In genomic region chr6:78250053-78250452, GRCm38 (mm10) we compare ENCODE assay signal across 22 mouse cellular contexts.
DNase-seq lines count a peak whose midpoint lies in the region; ATAC-seq and TF ChIP-seq lines count a peak whose summit lies in the region.
"Had no signal": no experiment of that assay in that cellular context is flagged by ENCODE, and none has a peak within 500 bp of the region (broad histone marks: within the 10 kb centered on the region; RNA-seq: fewer than 3 reads in every experiment).

No protein-coding gene starts in this region.

- H3K4me1 ChIP-seq in forebrain, embryonic 15.5 days = peaks cover 9% of the 10 kb centered on the region; the same call in 1 of the 2 replicates
- H3K4me1 ChIP-seq in forebrain, embryonic 11.5 days (replicated peaks; ENCODE audit: control insufficient read depth, insufficient read depth, low read length) = no peaks in the 10 kb centered on the region
- no peaks in the 10 kb centered on the region for H3K4me1 ChIP-seq in embryonic fibroblast, embryonic 13.5 days (ENCODE audit: control insufficient read depth, insufficient read depth, low read length)
- H3K4me1 ChIP-seq: embryonic facial prominence, embryonic 13.5 days; forebrain, embryonic 10.5 days; heart, embryonic 10.5 days had no signal

- H3K27me3 ChIP-seq in forebrain, embryonic 15.5 days = no peaks in the 10 kb centered on the region
- no peaks in the 10 kb centered on the region for H3K27me3 ChIP-seq in forebrain, embryonic 11.5 days (ENCODE audit: control insufficient read depth, insufficient read depth, low read length)
- H3K27me3 ChIP-seq: CH12.LX; embryonic facial prominence, embryonic 13.5 days had no signal

- no peak overlapping the region for H3K9ac ChIP-seq in forebrain, embryonic 15.5 days (replicated peaks)
- no peak overlapping the region for H3K9ac ChIP-seq in forebrain, embryonic 11.5 days (ENCODE audit: low read length)
- H3K9ac ChIP-seq: embryonic facial prominence, embryonic 13.5 days had no signal

- WGBS in forebrain, embryonic 15.5 days = 38% methylated on average over 1 of the region's 1 CpGs
- whole genome bisulfite sequencing in forebrain, embryonic 11.5 days = 75% methylated on average over 1 of the region's 1 CpGs

- no peak overlapping the region for H3K27ac ChIP-seq in forebrain, embryonic 15.5 days (replicated peaks)
- no peak overlapping the region for H3K27ac ChIP-seq in forebrain, embryonic 11.5 days (ENCODE audit: low read depth, low read length)
- H3K27ac ChIP-seq in layer of hippocampus, adult 2 months = peak overlapping the region; percentile 72; the same call in 1 of the 2 replicates
- peak overlapping the region; percentile 52; the same call in 1 of the 2 replicates for H3K27ac ChIP-seq in embryonic fibroblast, embryonic 13.5 days (ENCODE audit: insufficient read depth, low read length)
- H3K27ac ChIP-seq: embryonic facial prominence, embryonic 13.5 days; forebrain, embryonic 10.5 days; heart, embryonic 10.5 days had no signal

- peak; percentile 56 for ATAC-seq in forebrain, embryonic 15.5 days (replicated peaks)
- no peak for ATAC-seq in forebrain, embryonic 11.5 days (replicated peaks; ENCODE audit: low FRiP score)

- no peak for DNase-seq in forebrain, embryonic 11.5 days (ENCODE audit: low spot score)
- DNase-seq in layer of hippocampus, adult 2 months (ENCODE audit: low spot score in 2 of 2) = no peak
- no peak for DNase-seq in layer of hippocampus, adult 18-20 months (ENCODE audit: low spot score in 2 of 2)
- DNase-seq in Muller cell, postnatal 12 days (ENCODE audit: inconsistent ontology term) = peak; percentile 77
- DNase-seq in urinary bladder, postnatal 4 days (ENCODE audit: low spot score in 2 of 2) = no peak
- no peak for DNase-seq in embryo, embryonic 9.5 days (ENCODE audit: extremely low spot score)
- DNase-seq: adrenal gland, adult 2 months; adrenal gland, postnatal 25 days; cerebellum, adult 11 months; cerebellum, adult 8-10 months; cerebellum, postnatal 14 days; gastrocnemius, postnatal 10 days; heart, adult 18-20 months; heart, postnatal 10 days; kidney, adult 18-20 months had no signal

- TF ChIP-seq POLR2A in embryonic fibroblast, embryonic 13.5 days (IDR thresholded peaks at IDR 0.05; ENCODE audit: low read depth, low read length) = no peak

- TF ChIP-seq CTCF in layer of hippocampus, adult 2 months (conservative IDR thresholded peaks at IDR 0.05) = no peak
- no peak for TF ChIP-seq CTCF in embryonic fibroblast, embryonic 13.5 days (IDR thresholded peaks at IDR 0.05; ENCODE audit: borderline replicate concordance, insufficient read depth, low read length)

- no peak overlapping the region for H3K4me3 ChIP-seq in forebrain, embryonic 15.5 days
- no peak overlapping the region for H3K4me3 ChIP-seq in forebrain, embryonic 11.5 days (ENCODE audit: low read depth, low read length)
- H3K4me3 ChIP-seq in layer of hippocampus, adult 2 months = no peak overlapping the region
- H3K4me3 ChIP-seq in embryonic fibroblast, embryonic 13.5 days (ENCODE audit: insufficient read depth, low read length) = no peak overlapping the region
- H3K4me3 ChIP-seq: embryonic facial prominence, embryonic 13.5 days; erythroblast, embryonic 14.5 days; forebrain, embryonic 10.5 days; heart, embryonic 10.5 days had no signal

- H3K36me3 ChIP-seq in forebrain, embryonic 15.5 days = no peaks in the 10 kb centered on the region
- H3K36me3 ChIP-seq in forebrain, embryonic 11.5 days (ENCODE audit: control insufficient read depth, insufficient read depth, low read length) = no peaks in the 10 kb centered on the region
- H3K36me3 ChIP-seq: embryonic facial prominence, embryonic 13.5 days; forebrain, embryonic 10.5 days; heart, embryonic 10.5 days had no signal

- no peak overlapping the region for H3K4me2 ChIP-seq in forebrain, embryonic 15.5 days (replicated peaks)
- H3K4me2 ChIP-seq in forebrain, embryonic 11.5 days (ENCODE audit: low read depth, low read length, severe bottlenecking) = no peak overlapping the region
- H3K4me2 ChIP-seq: embryonic facial prominence, embryonic 13.5 days had no signal

- no peaks in the 10 kb centered on the region for H3K9me3 ChIP-seq in forebrain, embryonic 15.5 days
- no peaks in the 10 kb centered on the region for H3K9me3 ChIP-seq in forebrain, embryonic 11.5 days (ENCODE audit: control insufficient read depth, low read length)
- H3K9me3 ChIP-seq: embryonic facial prominence, embryonic 13.5 days; forebrain, embryonic 10.5 days; heart, embryonic 10.5 days had no signal

Comparison
In these comparisons a context has a peak if more than half of its experiments do, and no peak if none do; other contexts are left out.
1. H3K27ac ChIP-seq: peak in layer of hippocampus, adult 2 months (single experiment) and embryonic fibroblast, embryonic 13.5 days (single experiment); none in forebrain, embryonic 15.5 days (single experiment) and forebrain, embryonic 11.5 days (single experiment).